Mouse (Mus musculus): ENCODE results near the gene Frmpd4. TPM values are rescaled to one million over a fixed set of nuclear protein-coding genes. Genes with fewer than 3 reads are reported as not detected.

Frmpd4 gene
- polyA plus RNA-seq, 1 experiment from 2014 or later = 0.02 TPM

GRCm38 (mm10) chrX:168349320-168350225 is 227.5 kb downstream of the Frmpd4 start:
- Histone ChIP-seq H3K27ac (no peak overlapping the region), H3K27me3 (0 out of 2 replicates have a peak, but pooled peaks cover 8% of the 10 kb centered on the region), H3K9me3 (no peaks in the 10 kb centered on the region), H3K36me3 (no peaks in the 10 kb centered on the region), H3K4me1 (no peaks in the 10 kb centered on the region), H3K9ac (no peak overlapping the region), H3K4me3 (no peak overlapping the region), H3K4me2 (no peak overlapping the region)
- WGBS = 66% methylated on average over 5 of the region's 5 CpGs
- no peak for ATAC-seq (ENCODE audit: borderline replicate concordance, extremely low read depth, low FRiP score, low TSS enrichment)

- no peak overlapping the region for H3K27ac ChIP-seq
- no peak overlapping the region for H3K4me2 ChIP-seq
- H3K4me1 ChIP-seq = no peaks in the 10 kb centered on the region
- no peak overlapping the region for H3K9ac ChIP-seq
- no peak overlapping the region for H3K4me3 ChIP-seq
- no peak for ATAC-seq (ENCODE audit: borderline replicate concordance, extremely low read depth, low FRiP score, low TSS enrichment)
- H3K9me3 ChIP-seq = no peaks in the 10 kb centered on the region
- H3K27me3 ChIP-seq = peaks cover 6% of the 10 kb centered on the region; the same call in 1 of the 2 replicates
- no peaks in the 10 kb centered on the region for H3K36me3 ChIP-seq
Measured at GRCm38 (mm10) chrX:168338212-168338611, 238.8 kb downstream of the Frmpd4 start.

- 66% methylated on average over 3 of the region's 3 CpGs for WGBS
- Histone ChIP-seq H3K36me3 (no peaks in the 10 kb centered on the region), H3K4me1 (no peaks in the 10 kb centered on the region), H3K4me3 (no peak overlapping the region), H3K27me3 (no peaks in the 10 kb centered on the region; the same call in 1 of the 2 replicates), H3K4me2 (no peak overlapping the region), H3K27ac (no peak overlapping the region), H3K9me3 (no peaks in the 10 kb centered on the region), H3K9ac (no peak overlapping the region)
- no peak for ATAC-seq (ENCODE audit: borderline replicate concordance, extremely low read depth, low FRiP score, low TSS enrichment)
Measured at GRCm38 (mm10) chrX:168325161-168325560, 251.9 kb downstream of the Frmpd4 start.

- no peak overlapping the region for H3K4me2 ChIP-seq
- H3K9me3 ChIP-seq = no peaks in the 10 kb centered on the region
- no peak overlapping the region for H3K4me3 ChIP-seq
- H3K27me3 ChIP-seq = peaks cover 6% of the 10 kb centered on the region; the same call in 1 of the 2 replicates
- no peaks in the 10 kb centered on the region for H3K36me3 ChIP-seq
- no peak overlapping the region for H3K27ac ChIP-seq
- H3K4me1 ChIP-seq = no peaks in the 10 kb centered on the region
- no peak for ATAC-seq (ENCODE audit: borderline replicate concordance, extremely low read depth, low FRiP score, low TSS enrichment)
- no peak overlapping the region for H3K9ac ChIP-seq
- 86% methylated on average over 1 of the region's 1 CpGs for WGBS
Measured at GRCm38 (mm10) chrX:168312158-168312557, 264.9 kb downstream of the Frmpd4 start.

GRCm38 (mm10) chrX:168310143-168310542 is 266.9 kb downstream of the Frmpd4 start:
- H3K27ac ChIP-seq = no peak overlapping the region
- H3K4me2 ChIP-seq = no peak overlapping the region
- WGBS = 14% methylated on average over 1 of the region's 1 CpGs
- H3K36me3 ChIP-seq = no peaks in the 10 kb centered on the region
- no peak overlapping the region for H3K4me3 ChIP-seq
- ATAC-seq (ENCODE audit: borderline replicate concordance, extremely low read depth, low FRiP score, low TSS enrichment) = no peak
- H3K9ac ChIP-seq = no peak overlapping the region
- H3K9me3 ChIP-seq = no peaks in the 10 kb centered on the region
- H3K27me3 ChIP-seq = peaks cover 10% of the 10 kb centered on the region; the same call in 1 of the 2 replicates
- H3K4me1 ChIP-seq = no peaks in the 10 kb centered on the region

- Histone ChIP-seq H3K9me3 (no peaks in the 10 kb centered on the region), H3K9ac (no peak overlapping the region), H3K36me3 (no peaks in the 10 kb centered on the region), H3K4me1 (no peaks in the 10 kb centered on the region), H3K27me3 (no peaks in the 10 kb centered on the region; the same call in 1 of the 2 replicates), H3K27ac (no peak overlapping the region), H3K4me2 (no peak overlapping the region), H3K4me3 (no peak overlapping the region)
- no peak for ATAC-seq (ENCODE audit: borderline replicate concordance, extremely low read depth, low FRiP score, low TSS enrichment)
- WGBS = 83% methylated on average over 3 of the region's 3 CpGs
Measured at GRCm38 (mm10) chrX:168292506-168292905, 284.5 kb downstream of the Frmpd4 start.

GRCm38 (mm10) chrX:168207034-168207433 is 370.0 kb downstream of the Frmpd4 start:
- Histone ChIP-seq H3K4me3 (no peak overlapping the region), H3K27ac (no peak overlapping the region), H3K27me3 (peaks cover 3% of the 10 kb centered on the region; the same call in 1 of the 2 replicates), H3K9me3 (no peaks in the 10 kb centered on the region), H3K36me3 (no peaks in the 10 kb centered on the region), H3K4me2 (no peak overlapping the region), H3K9ac (no peak overlapping the region), H3K4me1 (no peaks in the 10 kb centered on the region)
- no peak for ATAC-seq (ENCODE audit: borderline replicate concordance, extremely low read depth, low FRiP score, low TSS enrichment)
- WGBS = 66% methylated on average over 3 of the region's 3 CpGs

- H3K4me1 ChIP-seq = no peaks in the 10 kb centered on the region
- H3K9me3 ChIP-seq = no peaks in the 10 kb centered on the region
- H3K4me2 ChIP-seq = no peak overlapping the region
- no peak overlapping the region for H3K9ac ChIP-seq
- no peak overlapping the region for H3K27ac ChIP-seq
- H3K36me3 ChIP-seq = no peaks in the 10 kb centered on the region
- no peak overlapping the region for H3K4me3 ChIP-seq
- ATAC-seq (ENCODE audit: borderline replicate concordance, extremely low read depth, low FRiP score, low TSS enrichment) = no peak
- no peaks in the 10 kb centered on the region for H3K27me3 ChIP-seq
- 69% methylated on average over 1 of the region's 1 CpGs for WGBS
Measured at GRCm38 (mm10) chrX:168191944-168192343, 385.1 kb downstream of the Frmpd4 start.

GRCm38 (mm10) chrX:168189563-168189962 is 387.5 kb downstream of the Frmpd4 start:
- no peak for ATAC-seq (ENCODE audit: borderline replicate concordance, extremely low read depth, low FRiP score, low TSS enrichment)
- Histone ChIP-seq H3K4me2 (no peak overlapping the region), H3K27ac (no peak overlapping the region), H3K9me3 (no peaks in the 10 kb centered on the region), H3K4me3 (no peak overlapping the region), H3K9ac (no peak overlapping the region), H3K27me3 (no peaks in the 10 kb centered on the region), H3K36me3 (no peaks in the 10 kb centered on the region), H3K4me1 (no peaks in the 10 kb centered on the region)
- 61% methylated on average over 8 of the region's 8 CpGs for WGBS

- Histone ChIP-seq H3K9me3 (no peaks in the 10 kb centered on the region), H3K27ac (no peak overlapping the region), H3K27me3 (peaks cover 8% of the 10 kb centered on the region; the same call in 1 of the 2 replicates), H3K4me3 (no peak overlapping the region), H3K9ac (no peak overlapping the region), H3K4me1 (no peaks in the 10 kb centered on the region), H3K4me2 (no peak overlapping the region), H3K36me3 (no peaks in the 10 kb centered on the region)
- ATAC-seq (ENCODE audit: borderline replicate concordance, extremely low read depth, low FRiP score, low TSS enrichment) = no peak
Measured at GRCm38 (mm10) chrX:168163001-168163400, 414.0 kb downstream of the Frmpd4 start.

- no peak overlapping the region for H3K4me2 ChIP-seq
- no peaks in the 10 kb centered on the region for H3K36me3 ChIP-seq
- H3K4me1 ChIP-seq = no peaks in the 10 kb centered on the region
- no peak overlapping the region for H3K4me3 ChIP-seq
- H3K27me3 ChIP-seq = peaks cover 3% of the 10 kb centered on the region; the same call in 1 of the 2 replicates
- WGBS = 45% methylated on average over 3 of the region's 3 CpGs
- ATAC-seq (ENCODE audit: borderline replicate concordance, extremely low read depth, low FRiP score, low TSS enrichment) = no peak
- H3K9ac ChIP-seq = no peak overlapping the region
- H3K9me3 ChIP-seq = no peaks in the 10 kb centered on the region
- no peak overlapping the region for H3K27ac ChIP-seq
Measured at GRCm38 (mm10) chrX:168158866-168159265, 418.2 kb downstream of the Frmpd4 start.

- Histone ChIP-seq H3K9me3 (no peaks in the 10 kb centered on the region), H3K27ac (no peak overlapping the region), H3K4me1 (no peaks in the 10 kb centered on the region), H3K4me2 (no peak overlapping the region), H3K27me3 (no peaks in the 10 kb centered on the region; the same call in 1 of the 2 replicates), H3K9ac (no peak overlapping the region), H3K36me3 (no peaks in the 10 kb centered on the region), H3K4me3 (no peak overlapping the region)
- ATAC-seq (ENCODE audit: borderline replicate concordance, extremely low read depth, low FRiP score, low TSS enrichment) = no peak
Measured at GRCm38 (mm10) chrX:168141051-168141450, 436.0 kb downstream of the Frmpd4 start.

Data from lung, embryonic 15.5 days (tissue).